Mouse (Mus musculus) G1E (cell line): ENCODE results near the gene Itpkc. TPM values are rescaled to one million over a fixed set of nuclear protein-coding genes. Genes with fewer than 3 reads are reported as not detected.
A peak's percentile ranks its signal among the peaks of the same experiment; 100 is the strongest.

Experiments used
- ATAC-seq: 2 replicates; pipeline ENCODE4 v1.8.0; 2016; ENCODE audit warnings: mild to moderate bottlenecking; ENCODE audit not compliant: insufficient number of reproducible peaks, poor library complexity, low FRiP score, severe bottlenecking; ENCODE audit errors: extremely low read depth
- DNase-seq: peaks from one replicate; pipeline ENCODE4 v3.0.0; 2012; ENCODE audit warnings: low spot score
- H3K27me3 ChIP-seq: 2 replicates; pipeline ENCODE4 v1.6.1; 2012; ENCODE audit warnings: mild to moderate bottlenecking, low read length, inconsistent platforms; ENCODE audit not compliant: insufficient read depth
- H3K36me3 ChIP-seq: replicated peaks from 2 replicates; pipeline ENCODE3; 2012; ENCODE audit warnings: mild to moderate bottlenecking, inconsistent platforms
- H3K4me1 ChIP-seq: 2 replicates; pipeline ENCODE4 v1.6.1; 2012; ENCODE audit warnings: low read depth, low read length, inconsistent platforms, mixed read lengths; ENCODE audit not compliant: insufficient read depth
- H3K4me3 ChIP-seq: 2 replicates; pipeline ENCODE4 v1.5.1; 2012; ENCODE audit warnings: low read depth, mild to moderate bottlenecking, inconsistent platforms, low read length, moderate library complexity, mixed read lengths
- H3K9me3 ChIP-seq: replicated peaks from 2 replicates; pipeline ENCODE4 v1.6.1; 2012; ENCODE audit warnings: inconsistent platforms
- CTCF ChIP-seq: IDR thresholded peaks from 2 replicates; pipeline ENCODE4 v1.5.1; 2012; ENCODE audit warnings: low read depth, low read length, inconsistent platforms, mixed read lengths
- GATA1 ChIP-seq: IDR thresholded peaks from 2 replicates; pipeline ENCODE4 v1.6.1; 2012; ENCODE audit warnings: borderline replicate concordance, low read length, inconsistent platforms, mixed read lengths
- GATA2 ChIP-seq: IDR thresholded peaks from 2 replicates; pipeline ENCODE4 v1.6.1; 2012; ENCODE audit warnings: low read depth, low read length, inconsistent platforms, borderline replicate concordance
- POLR2AphosphoS5 ChIP-seq: IDR thresholded peaks from 2 replicates; pipeline ENCODE4 v1.6.1; 2012; ENCODE audit warnings: low read depth, low read length, inconsistent platforms; ENCODE audit not compliant: insufficient replicate concordance
- TAL1 ChIP-seq: conservative IDR thresholded peaks from 2 replicates; pipeline ENCODE4 v1.6.1; 2012; ENCODE audit warnings: low read depth, low read length, inconsistent platforms, mixed read lengths
- polyA plus RNA-seq: library from polyadenylated mRNA; stranded (reverse); fragments of >175 nt; gene quantifications from 2 replicates; pipeline ENCODE4 v1.2.3, GENCODE M21; 2012
- total RNA-seq, 2 experiments: library from RNA; stranded (forward) in 1 of 2; stranded (reverse) in 1 of 2; fragments of 200-1000 nt in 1 of 2; fragments of >200 nt in 1 of 2; fragmentation: Nextera tagmentation in 1 of 2; gene quantifications; 2 replicates each; pipeline ENCODE4 v1.2.3; 2014 to 2017

The Itpkc gene
- total and polyA plus RNA-seq, 3 experiments: 3.9 to 5.3 (median 4.6) TPM

DNA sequence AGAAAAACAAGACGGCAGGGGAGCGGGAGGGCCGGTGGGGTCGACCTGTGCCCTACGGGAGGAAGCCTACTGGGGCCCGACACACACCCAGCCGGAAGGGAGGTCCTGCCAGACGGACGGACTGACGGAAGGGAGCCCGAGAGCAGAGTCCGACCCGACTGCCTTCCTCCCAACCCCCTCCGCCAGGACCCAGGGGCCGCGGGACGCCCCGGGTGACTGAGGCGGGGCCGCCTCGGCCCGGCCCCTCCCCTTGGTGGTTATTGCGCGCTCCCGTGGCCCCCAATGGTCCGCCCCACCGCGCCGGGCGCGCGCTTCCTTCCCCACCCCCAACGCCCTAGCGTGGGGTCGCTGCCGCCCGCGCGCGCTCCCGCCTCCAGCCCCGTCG lies 62.2 kb downstream of the Itpkc start:
- Histone ChIP-seq H3K4me1 (peaks cover 65% of the 10 kb centered on the region), H3K36me3 (peaks cover 75% of the 10 kb centered on the region)
- peak; percentile 42; the same call in 1 of the 2 replicates for ATAC-seq

DNA sequence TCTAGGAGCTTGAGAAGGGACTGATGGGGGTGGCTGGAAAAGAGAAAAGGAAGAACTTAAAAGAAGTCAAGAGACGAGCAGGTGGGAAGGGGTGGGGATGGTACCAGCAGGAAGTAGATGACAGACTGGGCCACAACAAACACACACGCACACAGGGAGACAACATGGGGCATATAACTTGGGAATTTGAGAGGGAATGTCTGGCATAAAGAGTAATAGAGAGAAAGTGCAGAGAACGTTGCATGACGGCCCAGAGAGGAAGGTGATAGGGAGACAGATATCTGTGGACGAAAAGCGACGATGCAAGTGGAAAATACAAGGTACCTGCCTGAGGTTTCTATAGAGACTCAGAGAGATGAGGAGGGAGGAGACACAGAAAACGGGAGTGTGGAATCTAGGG lies 62.8 kb downstream of the Itpkc start:
- H3K4me3 ChIP-seq: peak overlapping the region; percentile 80
- H3K36me3 ChIP-seq: peaks cover 75% of the 10 kb centered on the region
- H3K4me1 ChIP-seq: peaks cover 70% of the 10 kb centered on the region
- H3K9me3 ChIP-seq: no peaks in the 10 kb centered on the region
- no peak for ATAC-seq
- DNase-seq: peak; percentile 23
- TF ChIP-seq CTCF: no peak
- no peak for TF ChIP-seq POLR2AphosphoS5
- no peak for TF ChIP-seq GATA2
- no peak for TF ChIP-seq GATA1
- no peak for TF ChIP-seq TAL1
- no peaks in the 10 kb centered on the region; the same call in 1 of the 2 replicates for H3K27me3 ChIP-seq

More for the DNA sequence above, 62.2 kb downstream of the Itpkc start:
- Histone ChIP-seq H3K27me3 (no peaks in the 10 kb centered on the region; the same call in 1 of the 2 replicates), H3K9me3 (no peaks in the 10 kb centered on the region), H3K4me3 (peak overlapping the region; percentile 80)
- TF ChIP-seq TAL1 (no peak), GATA2 (no peak), CTCF (no peak), POLR2AphosphoS5 (no peak), GATA1 (no peak)
- DNase-seq: peak; percentile 92

- H3K4me1 ChIP-seq: peaks cover 76% of the 10 kb centered on the region
- H3K4me3 ChIP-seq: peak overlapping the region; percentile 80; the same call in 1 of the 2 replicates
- peaks cover 76% of the 10 kb centered on the region for H3K36me3 ChIP-seq
- H3K9me3 ChIP-seq: no peaks in the 10 kb centered on the region
- ATAC-seq: no peak
- TF ChIP-seq TAL1 (no peak), POLR2AphosphoS5 (no peak), GATA2 (no peak), CTCF (no peak), GATA1 (no peak)
- DNase-seq: no peak
- no peaks in the 10 kb centered on the region; the same call in 1 of the 2 replicates for H3K27me3 ChIP-seq
Observed at GRCm38 (mm10) chr7:27165007-27165655, 63.3 kb downstream of the Itpkc start.

DNA sequence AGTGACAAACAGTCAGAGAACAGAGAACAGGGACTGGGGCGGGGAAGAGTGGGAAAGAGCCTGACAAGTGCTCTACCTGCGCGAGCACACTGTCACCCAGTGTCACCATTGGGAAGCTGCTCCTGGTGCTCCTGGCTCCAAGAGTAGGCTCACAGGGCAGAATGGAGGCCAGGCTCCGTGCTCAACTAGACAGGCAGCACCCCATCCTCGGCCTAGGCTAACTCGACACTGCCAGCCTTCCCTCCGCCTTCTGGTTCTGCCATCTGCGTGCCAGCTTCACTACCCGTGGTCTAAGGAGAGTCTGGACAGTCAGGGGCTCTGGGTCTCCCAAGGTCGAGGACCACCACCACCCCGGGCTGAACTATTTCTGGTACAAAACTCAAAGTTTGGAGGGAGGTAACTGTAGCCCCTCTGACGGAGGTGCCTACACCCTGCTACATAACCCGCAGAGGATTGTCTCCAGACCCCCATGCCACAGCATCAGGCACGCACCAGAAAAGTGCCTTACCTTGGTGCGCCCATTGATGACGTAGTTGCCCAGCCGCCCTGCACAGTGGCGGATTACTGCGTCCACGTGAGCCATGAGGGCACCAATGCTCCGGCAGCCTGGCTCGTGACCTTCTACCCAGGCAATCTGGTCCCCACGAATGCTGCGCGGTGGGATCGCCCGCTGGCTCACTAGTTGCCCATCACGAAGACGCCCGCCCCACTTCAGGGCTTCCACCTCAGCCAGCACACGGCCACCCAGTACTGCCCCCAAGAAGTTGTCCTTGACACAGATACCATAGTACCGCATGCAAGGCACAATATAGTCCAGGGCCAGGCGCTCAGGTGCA lies 64.1 kb downstream of the Itpkc start:
- H3K4me3 ChIP-seq: peak overlapping the region; percentile 80; the same call in 1 of the 2 replicates
- H3K9me3 ChIP-seq: no peaks in the 10 kb centered on the region
- no peaks in the 10 kb centered on the region; the same call in 1 of the 2 replicates for H3K27me3 ChIP-seq
- DNase-seq (no peak), ATAC-seq (no peak)
- H3K4me1 ChIP-seq: peaks cover 84% of the 10 kb centered on the region
- TF ChIP-seq POLR2AphosphoS5 (no peak), GATA2 (no peak), GATA1 (no peak), CTCF (no peak), TAL1 (no peak)
- peaks cover 79% of the 10 kb centered on the region for H3K36me3 ChIP-seq

GRCm38 (mm10) chr7:27163450-27163805 lies 65.0 kb downstream of the Itpkc start:
- Histone ChIP-seq H3K27me3 (no peaks in the 10 kb centered on the region; the same call in 1 of the 2 replicates), H3K4me3 (peak overlapping the region; percentile 0; the same call in 1 of the 2 replicates), H3K9me3 (no peaks in the 10 kb centered on the region), H3K4me1 (peaks cover 79% of the 10 kb centered on the region), H3K36me3 (peaks cover 80% of the 10 kb centered on the region)
- no peak for TF ChIP-seq TAL1
- TF ChIP-seq CTCF: no peak
- no peak for TF ChIP-seq GATA2
- TF ChIP-seq GATA1: no peak
- no peak for TF ChIP-seq POLR2AphosphoS5
- ATAC-seq (no peak), DNase-seq (no peak)
